Mouse (Mus musculus) liver, embryonic 14.5 days (tissue): Measurements from ENCODE around the gene BC051665.

ENCODE experiments used
- CTCF ChIP-seq: IDR thresholded peaks from 2 replicates; pipeline ENCODE4 v1.5.1; 2016; ENCODE audit warnings: antibody characterized with exemption, low read depth, control low read depth
- EP300 ChIP-seq: IDR thresholded peaks from 2 replicates; pipeline ENCODE4 v1.6.1; 2016; ENCODE audit warnings: antibody characterized with exemption, low read depth

- no peak for TF ChIP-seq EP300
- peak; percentile 78 for TF ChIP-seq CTCF
Measured at GRCm38 (mm10) chr13:60759136-60759535, 27.0 kb downstream of the BC051665 start.
